Mouse (Mus musculus): ENCODE data around the gene Pdilt. TPM values are rescaled to one million over a fixed set of nuclear protein-coding genes. Genes with fewer than 3 reads are reported as not detected.

Gene Pdilt
- total RNA-seq, 2 experiments from 2014 or later: not detected

DNA sequence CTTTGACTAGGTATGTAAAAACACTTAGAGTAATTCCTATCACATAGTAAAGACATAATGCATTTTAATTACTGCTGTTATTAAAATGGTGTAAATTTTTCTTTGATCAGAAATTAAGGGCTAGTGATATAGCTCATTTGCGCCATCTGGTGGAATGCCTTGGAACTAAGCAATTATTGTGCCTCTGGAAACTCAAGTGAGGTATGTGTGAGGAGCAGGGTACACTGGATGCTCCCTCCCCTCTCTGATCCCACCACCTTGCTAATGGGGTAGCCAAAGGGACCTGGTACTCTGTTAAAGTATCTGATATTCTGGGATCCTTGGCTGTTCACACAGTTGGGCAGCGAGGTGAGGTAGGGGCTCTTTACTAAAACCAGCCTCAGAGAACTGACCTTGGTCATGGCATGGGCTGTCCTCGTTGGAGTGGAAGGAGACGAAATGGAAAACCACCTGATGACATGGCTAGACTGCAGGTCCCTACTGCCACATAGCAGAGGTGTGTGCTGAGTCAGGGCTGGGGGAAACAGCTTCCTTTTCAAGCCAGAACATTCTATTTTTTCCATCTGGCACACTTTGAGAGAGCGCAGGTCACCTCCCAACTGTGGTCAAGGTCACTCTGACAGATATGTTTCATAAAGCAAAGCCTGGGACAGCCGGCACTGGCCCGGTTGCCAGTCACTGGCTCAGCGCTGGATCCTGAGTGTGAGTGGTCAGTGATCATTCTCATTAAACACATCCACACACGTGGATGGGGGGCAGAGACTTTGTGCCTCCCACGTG is 7.6 kb downstream of the Pdilt start:
- DNase-seq (ENCODE audit: low spot score): no peak
- intact Hi-C loops (cut with DNase I): loop anchor here (1.0 to 10.0 kb wide), 3 partner anchors 159 to 751 kb away; no protein-coding TSS in a partner anchor

DNA sequence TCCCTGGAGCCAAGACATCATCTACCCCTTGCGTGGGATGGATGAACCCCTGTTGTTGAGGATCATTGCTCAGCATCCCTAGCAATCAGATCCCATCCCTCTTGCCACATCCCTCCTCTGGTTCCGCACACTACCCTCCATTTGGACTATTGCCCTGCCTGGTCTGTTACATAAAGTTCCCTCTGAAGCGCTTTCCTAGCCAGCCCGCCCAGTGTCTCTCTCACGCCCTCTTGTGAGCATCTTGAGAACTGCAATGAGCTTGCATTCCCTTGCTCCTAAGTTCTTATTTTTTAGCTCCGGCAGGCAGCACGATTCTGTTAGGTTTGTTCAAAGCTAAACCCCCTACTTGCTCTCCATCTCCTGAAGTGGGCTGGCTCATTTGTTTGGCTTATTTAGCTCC is 10.2 kb downstream of the Pdilt start:
- no peak for DNase-seq (ENCODE audit: low spot score)
- intact Hi-C loops (cut with DNase I): loop anchor here (10.0 kb wide), 2 partner anchors 162 to 748 kb away; no protein-coding TSS in a partner anchor

DNA sequence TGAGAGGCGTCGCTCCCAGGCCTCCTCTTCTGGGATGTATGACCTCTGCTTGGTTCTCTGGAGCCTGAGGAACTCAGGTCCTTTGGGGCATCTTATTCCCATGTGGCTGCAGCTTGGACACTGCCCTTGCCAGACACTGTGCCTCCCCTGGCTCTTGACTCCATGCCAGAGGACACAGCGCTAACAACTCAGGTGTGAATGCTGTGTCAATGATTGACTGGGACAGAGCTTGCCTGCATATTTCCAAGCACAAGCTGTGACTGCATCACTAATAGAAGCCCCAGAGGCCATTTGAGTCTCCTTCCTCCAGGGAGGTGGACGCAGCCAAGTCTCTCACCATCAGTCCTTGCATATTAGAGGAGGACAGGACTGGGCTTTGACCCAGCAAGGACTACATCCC is 12.1 kb downstream of the Pdilt start:
- intact Hi-C loops (cut with DNase I): loop anchor here (10.0 kb wide), 2 partner anchors 164 to 746 kb away; no protein-coding TSS in a partner anchor
- DNase-seq (ENCODE audit: low spot score): no peak

DNA sequence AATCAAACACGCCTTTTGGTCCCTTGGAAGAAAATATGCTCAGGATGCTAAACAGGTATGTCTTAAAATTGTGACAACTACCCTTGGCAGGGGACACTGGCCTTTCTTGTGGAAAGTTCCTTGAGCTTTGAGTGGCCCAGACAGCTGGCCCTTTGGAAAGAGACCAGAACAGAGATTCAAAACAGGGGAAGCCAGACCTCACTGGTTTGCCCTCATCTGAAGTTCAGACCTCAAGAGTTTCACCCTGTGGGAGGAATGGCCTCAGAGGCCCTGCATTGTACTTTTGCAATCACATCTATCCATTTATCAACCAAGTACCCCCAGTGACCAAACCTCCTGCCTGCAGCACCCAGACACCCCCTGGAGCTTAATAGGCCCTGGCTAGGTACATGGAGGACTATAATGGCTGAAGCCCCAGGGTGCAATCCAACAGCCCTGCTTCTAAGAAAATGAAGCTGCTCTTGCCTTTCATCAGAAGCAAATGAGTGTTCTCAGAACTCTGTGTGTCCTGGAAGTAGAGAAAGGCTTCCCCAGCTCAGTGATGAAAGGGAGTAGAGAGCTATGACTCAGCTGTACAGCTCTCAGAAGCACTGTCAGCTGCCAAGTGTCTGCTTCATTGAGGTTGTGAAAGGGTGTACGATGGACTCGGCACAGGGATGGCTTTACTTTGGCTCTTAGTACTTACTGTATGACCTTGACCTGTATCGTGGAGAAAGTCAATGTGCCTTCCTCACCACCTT is 33.1 kb downstream of the Pdilt start:
- intact Hi-C loops (cut with DNase I): no loop called here

DNA sequence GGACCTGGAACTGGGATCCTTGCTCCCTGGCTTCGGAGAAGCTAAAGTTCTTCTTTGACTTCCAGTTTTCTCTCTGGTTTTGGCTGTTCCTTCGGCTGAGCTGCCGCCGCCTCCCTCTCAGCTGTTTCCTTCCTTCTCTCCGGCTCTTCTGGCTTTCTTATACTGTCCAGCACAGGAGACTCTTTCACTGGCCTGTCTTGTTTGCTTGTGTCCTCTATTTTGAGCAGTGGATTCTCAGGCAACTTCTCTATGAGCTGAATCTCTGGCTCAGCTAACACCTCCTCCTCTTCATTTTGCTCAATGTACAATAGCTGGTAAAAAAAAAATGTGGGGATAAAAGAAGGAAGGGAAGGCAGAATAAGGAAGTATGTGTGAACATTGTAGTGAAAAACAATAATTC is 36.6 kb downstream of the Pdilt start:
- intact Hi-C loops (cut with DNase I): no loop called here
- DNase-seq (ENCODE audit: low spot score): no peak

More for the DNA sequence above, 33.1 kb downstream of the Pdilt start:
- no peak for DNase-seq (ENCODE audit: low spot score)

DNA sequence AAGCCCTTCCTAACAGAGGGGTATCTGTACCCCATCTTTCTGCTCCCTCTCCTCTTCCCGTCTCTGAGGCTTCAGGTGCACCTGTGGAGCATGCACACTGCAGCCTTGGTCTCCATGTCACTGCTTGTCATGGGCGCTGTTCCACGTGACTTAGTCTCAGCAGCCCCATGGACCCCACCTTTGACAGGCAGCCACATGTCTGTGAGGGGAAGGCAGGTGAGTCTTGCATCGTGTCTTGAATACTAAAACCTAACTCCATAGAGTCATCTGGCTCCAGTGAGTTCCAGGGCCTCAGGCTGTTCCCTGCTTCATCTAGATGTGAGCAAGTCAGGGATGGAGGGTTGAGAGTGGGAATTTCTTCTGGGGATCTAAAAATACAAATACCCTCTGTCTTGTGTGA is 39.1 kb downstream of the Pdilt start:
- intact Hi-C loops (cut with DNase I): no loop called here
- DNase-seq (ENCODE audit: low spot score): no peak

DNA sequence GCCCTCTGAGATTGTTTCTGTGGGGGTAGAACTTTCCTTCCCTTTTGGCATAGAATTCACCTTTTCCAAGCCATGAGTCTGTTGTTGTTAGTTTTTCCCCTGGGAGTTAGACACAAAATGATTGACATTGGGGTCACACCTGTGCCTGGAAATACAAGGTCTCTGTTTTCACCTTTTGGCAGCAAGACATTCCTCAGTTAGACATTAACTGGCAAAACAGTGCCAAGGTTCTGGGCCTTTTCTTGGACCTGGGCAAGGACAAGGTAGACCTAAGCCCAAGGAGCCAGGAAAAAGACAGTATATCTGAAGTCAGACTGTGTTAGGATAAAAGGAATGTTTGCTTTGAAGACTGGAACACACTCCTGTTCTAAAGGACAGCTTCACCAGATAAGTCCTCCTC is 44.0 kb downstream of the Pdilt start, which contains the start of gene Umod:
Gene Umod (minus strand): TSS at position 27 of the 400 bp plus-strand sequence.
- no peak for DNase-seq (ENCODE audit: low spot score)
- intact Hi-C loops (cut with DNase I): no loop called here

DNA sequence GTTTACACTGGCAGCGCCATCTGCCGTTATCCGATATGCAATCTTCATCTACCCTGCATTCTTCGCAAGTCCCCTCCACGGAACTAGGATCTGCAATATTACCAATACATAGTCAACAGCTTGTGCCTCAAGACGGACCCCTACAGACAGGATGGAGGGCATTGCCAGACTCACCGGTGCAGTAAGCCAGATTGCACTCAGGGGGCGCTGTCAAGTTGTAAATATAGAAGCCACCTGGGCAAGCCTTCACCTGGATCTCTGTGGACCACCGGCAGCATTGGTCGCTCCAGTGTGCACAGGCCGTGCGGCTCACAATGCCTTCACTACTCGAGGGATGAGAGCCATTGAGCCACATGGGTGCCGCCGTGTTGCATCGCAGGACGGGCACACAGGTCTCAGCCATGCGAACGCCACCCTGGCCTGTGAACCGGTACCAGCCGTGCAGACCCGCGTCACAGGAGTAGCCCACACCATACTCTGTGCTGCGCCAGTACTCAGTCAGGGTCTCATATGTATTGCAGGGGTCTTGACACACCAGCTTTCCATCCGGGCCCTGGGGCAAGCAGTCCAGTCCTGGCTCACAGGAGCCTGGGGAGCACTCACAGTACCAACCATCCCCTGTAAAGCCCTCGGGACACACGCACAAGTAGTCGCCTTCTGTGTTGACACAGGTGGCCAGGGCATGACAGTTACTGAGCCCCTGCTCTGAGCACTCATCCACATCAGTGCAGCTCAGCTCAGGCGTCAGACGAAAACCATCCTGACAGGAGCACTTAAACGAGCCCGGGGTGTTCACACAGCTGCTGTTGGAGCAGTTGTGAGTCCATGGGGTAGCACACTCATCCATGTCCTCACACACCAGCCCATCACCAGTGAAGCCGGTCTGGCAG is 46.5 kb downstream of the Pdilt start:
- intact Hi-C loops (cut with DNase I): no loop called here
- no peak for DNase-seq (ENCODE audit: low spot score)

DNA sequence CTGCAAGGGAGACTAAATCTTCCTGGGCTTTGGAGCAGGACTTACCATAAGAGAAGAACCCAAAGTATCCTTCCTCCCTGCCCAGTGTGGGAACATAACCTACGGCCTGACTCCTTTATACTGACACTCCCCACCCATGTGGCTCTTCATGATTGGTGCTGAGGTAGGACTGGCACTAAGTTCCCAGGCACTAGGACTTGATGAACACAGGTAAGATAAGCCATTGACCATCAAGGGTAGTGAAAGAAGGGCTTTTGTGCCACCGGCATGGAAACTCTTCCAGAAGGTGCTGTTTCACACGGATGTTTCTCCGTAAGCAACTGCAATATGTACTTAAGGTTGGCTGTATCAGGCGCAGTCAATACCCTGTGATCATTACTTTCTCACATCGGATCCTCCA is 64.1 kb downstream of the Pdilt start, which contains the start of gene Gp2:
Gene Gp2 (minus strand): TSS at position 101 of the 400 bp plus-strand sequence.
- intact Hi-C loops (cut with DNase I): no loop called here
- DNase-seq (ENCODE audit: low spot score): no peak

DNA sequence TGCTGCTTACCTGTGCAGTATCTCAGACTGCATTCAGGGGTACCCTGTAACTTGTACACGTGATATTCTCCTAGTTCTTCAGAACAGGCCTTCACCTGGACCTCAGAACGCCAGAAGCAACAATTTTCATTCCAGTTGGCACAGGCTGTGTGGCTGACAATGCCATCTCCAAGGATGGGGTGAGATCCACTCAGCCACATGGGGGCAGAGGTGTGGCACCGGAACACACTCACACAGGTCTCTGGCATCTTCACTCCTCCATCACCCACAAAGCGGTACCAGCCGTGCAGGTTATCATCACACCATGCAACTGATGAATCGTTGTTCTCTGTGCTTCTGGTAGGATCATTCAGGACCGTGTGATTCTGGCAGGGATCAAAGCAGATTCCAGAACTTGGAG is 69.1 kb downstream of the Pdilt start:
- no peak for DNase-seq (ENCODE audit: low spot score)
- intact Hi-C loops (cut with DNase I): no loop called here

DNA sequence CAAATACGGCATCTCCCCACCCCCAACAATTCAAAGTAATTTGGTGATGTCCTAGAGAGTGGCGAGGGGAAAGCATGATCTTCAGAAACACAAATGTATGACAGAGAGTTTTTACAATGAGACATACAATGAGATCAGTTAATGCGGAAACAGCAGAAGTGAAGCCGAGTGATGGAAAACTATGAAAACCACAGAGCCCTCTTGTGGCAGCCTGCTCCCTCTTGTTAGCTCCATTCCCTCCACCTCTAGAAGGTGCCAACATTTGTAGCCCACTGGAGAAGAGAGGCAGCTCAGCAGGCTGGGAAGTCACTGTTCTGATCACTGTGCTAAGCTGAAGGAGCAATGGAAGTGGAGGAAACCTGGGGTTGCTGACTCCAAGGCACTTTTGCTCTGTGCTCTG is 79.4 kb downstream of the Pdilt start:
- intact Hi-C loops (cut with DNase I): no loop called here

DNA sequence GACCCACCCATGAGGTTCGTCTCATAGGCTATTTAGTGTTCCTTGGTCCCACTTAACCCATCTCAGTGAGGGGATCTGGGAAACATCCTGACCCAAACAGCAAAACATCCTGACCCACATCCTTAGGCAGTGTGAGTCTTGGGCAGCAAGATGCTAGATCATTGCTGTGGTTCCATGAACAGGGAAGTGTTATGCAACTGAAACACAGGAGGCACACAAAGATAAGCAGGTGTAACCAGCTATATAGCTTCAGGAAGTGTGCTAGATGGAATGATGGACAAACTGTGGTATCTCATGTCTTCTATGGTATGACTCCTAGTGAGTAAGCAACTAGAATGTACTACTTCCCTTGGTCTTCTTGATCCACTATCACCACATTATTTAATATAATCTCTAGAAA is 81.4 kb downstream of the Pdilt start:
- intact Hi-C loops (cut with DNase I): no loop called here
- no peak for DNase-seq (ENCODE audit: low spot score)

More for the DNA sequence above, 79.4 kb downstream of the Pdilt start:
- no peak for DNase-seq (ENCODE audit: low spot score)

Other genes with a start within 250 kb of the Pdilt start
- gene Gp2, start 64.2 kb downstream of the Pdilt start, total RNA-seq (2021): not detected
- not detected for gene Umod, start 44.2 kb downstream of the Pdilt start, total RNA-seq (2021)
- gene Acsm5, start 4.0 kb downstream of the Pdilt start, total RNA-seq (2021): 1 to 10 TPM; 6.9 to 7.0 TPM
- gene Acsm2, start 30.9 kb upstream of the Pdilt start, total RNA-seq (2021): not detected
- gene Acsm1, start 83.5 kb upstream of the Pdilt start, total RNA-seq (2021): not detected
- gene Acsm4, start 166.5 kb upstream of the Pdilt start, total RNA-seq (2021): not detected
- gene Thumpd1, start 197.3 kb upstream of the Pdilt start, total RNA-seq (2021): 10 to 100 TPM; 14.7 to 15.6 TPM
- under 1 TPM; 0.23 to 0.28 TPM for gene Acsm3, start 237.4 kb upstream of the Pdilt start, total RNA-seq (2021)